Mouse (Mus musculus) bone marrow, adult 2 months (tissue): ENCODE results near the gene Toporsl.

Experiments
- CTCF ChIP-seq: fragments of 200-500 bp; IDR thresholded peaks from 2 replicates; pipeline ENCODE4 v1.5.1; 2011; ENCODE audit warnings: low read length, control low read depth; ENCODE audit not compliant: control insufficient read depth, insufficient read depth
- POLR2A ChIP-seq: fragments of 200-500 bp; IDR thresholded peaks from 2 replicates; pipeline ENCODE4 v1.6.1; 2011; ENCODE audit warnings: low read depth, mild to moderate bottlenecking, control low read depth, low read length, borderline replicate concordance; ENCODE audit not compliant: control insufficient read depth

GRCm38 (mm10) chr4:52593821-52594356 lies 2.2 kb upstream of the Toporsl start:
- no peak for TF ChIP-seq CTCF
- no peak for TF ChIP-seq POLR2A
